Mouse (Mus musculus) testis, adult 2 months (tissue): Measurements from ENCODE around the gene Cbln3.

Experiments used
- CTCF ChIP-seq: fragments of 200-500 bp; IDR thresholded peaks from 2 replicates; pipeline ENCODE4 v1.5.1; 2012; ENCODE audit warnings: low read depth, mild to moderate bottlenecking, inconsistent platforms, low read length, moderate library complexity; ENCODE audit not compliant: control insufficient read depth, insufficient read depth, insufficient replicate concordance
- POLR2A ChIP-seq: fragments of 200-500 bp; IDR thresholded peaks from 2 replicates; pipeline ENCODE4 v1.6.1; 2012; ENCODE audit warnings: low read depth, mild to moderate bottlenecking, inconsistent platforms, low read length, moderate library complexity; ENCODE audit not compliant: control insufficient read depth

GRCm38 (mm10) chr14:55845506-55846294, 38.5 kb downstream of the Cbln3 start:
- TF ChIP-seq CTCF (no peak), POLR2A (no peak)
